Mouse (Mus musculus) layer of hippocampus, adult 11-12 months (tissue): ENCODE results near the gene Pdgfra.

ENCODE experiments used
- DNase-seq: peaks from one replicate; pipeline ENCODE4 v3.0.0; 2022; ENCODE audit warnings: low spot score

Pdgfra gene

DNA sequence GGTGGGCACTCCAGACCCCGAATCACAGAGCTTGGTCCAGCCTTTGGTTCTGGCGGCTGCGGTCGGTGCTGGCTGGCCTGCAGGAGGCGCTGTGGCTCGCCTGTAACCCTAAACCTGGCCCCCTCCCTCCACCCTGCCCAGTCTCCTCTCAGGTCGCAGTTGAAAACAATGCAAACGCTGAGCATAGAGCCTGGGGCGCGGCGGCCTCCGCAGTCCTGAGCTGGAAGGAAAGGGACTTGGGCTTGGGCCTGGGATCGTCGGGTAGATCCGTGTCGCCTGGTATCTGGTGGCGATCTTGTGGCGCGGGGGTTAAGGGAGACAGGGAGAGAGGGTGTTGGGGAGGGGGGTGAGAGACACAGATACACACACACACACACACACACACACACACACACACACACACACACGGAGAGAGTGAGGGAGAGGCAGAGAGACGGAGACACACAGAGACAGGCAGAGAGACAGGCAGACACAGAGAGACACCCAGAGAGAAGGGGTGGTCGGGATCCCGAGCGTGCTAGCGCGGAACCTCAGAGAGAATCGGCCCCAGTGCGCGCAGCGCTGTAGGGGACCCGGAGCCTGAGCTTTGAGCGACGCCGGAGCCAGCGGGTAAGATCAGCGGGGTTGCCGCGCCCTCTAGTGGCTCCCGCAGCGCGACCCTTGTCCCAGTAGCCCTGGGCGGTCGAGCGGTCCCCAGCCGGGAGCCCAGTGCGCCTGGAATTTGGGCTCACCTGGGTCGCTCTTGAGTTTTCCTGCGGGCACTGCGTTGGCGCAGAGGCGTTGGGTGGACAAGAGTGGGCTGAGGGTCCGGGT is 3.9 kb downstream of the Pdgfra start:
- peak; percentile 80 for DNase-seq

DNA sequence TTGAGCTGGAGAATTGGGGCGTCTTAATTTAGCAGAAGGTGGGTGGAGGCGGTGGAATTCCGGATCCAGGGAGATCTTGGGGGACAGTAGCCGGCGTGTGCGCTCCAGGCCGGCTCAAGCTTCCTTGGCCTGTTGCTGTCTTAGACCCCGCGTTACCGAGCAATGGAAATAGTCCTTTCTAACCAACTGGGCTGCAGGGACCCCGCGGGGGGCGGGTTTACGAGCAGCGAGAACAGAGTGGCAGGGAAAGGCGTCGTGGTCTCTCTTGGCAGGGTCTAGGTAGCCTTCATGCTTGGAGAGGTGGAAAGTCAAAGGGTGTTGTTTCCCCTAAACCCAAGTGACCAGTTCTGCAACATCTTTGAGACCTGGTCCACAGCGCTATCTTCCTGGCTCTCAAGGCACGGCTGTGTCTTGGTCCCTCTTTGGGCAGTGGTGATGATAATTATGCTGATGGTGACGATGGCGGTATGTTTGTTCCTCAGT is 4.5 kb downstream of the Pdgfra start:
- no peak for DNase-seq

DNA sequence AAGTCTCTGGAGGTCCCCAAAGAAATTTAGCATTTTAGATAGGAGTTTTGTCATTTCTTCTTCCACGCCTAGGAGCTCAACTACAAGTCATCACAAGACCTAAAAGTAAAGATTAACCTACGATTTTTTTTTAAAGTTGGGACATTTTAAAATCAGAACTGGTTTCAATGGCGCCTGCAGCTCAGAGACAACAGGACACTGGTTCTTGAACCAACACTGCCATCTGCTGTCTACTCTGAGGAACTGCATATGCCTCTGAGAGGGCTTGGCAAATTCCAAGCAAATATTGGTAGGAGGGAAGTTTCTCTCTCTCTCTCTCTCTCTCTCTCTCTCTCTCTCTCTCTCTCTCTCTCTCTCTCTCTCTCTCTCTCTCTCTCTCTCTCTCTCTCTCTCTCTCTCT is 4.9 kb downstream of the Pdgfra start:
- DNase-seq: peak; percentile 61

DNA sequence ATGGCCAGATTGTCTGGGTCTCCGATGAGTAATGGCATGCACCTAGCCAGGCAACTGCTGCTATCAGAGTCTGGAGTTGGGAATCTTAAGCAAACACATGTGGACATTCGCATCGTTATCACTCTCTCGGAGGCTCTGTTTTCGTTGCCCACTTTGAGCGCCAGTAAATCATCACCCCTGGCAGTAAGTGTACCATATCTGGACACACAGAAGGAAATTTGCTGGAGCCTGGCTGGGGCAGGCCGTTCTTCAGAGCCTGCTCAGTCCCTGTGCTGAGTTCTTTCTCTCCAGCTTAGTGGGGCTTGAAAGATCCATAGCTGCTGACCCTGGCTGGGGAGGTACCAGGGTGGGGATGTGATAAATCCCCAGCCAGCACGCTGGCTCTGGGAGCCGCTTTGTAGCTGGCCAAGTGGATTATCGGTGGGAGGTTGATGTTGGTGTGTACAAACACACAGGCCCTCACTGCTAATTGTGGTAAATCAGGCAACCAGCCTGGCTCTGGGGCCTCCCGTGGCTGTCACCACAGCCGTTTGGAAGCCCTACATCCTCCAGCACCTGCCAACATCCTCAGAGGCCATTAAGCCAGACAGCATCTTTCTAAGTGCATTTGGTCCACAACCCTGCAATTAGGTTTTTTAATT is 8.6 kb downstream of the Pdgfra start:
- DNase-seq: no peak

DNA sequence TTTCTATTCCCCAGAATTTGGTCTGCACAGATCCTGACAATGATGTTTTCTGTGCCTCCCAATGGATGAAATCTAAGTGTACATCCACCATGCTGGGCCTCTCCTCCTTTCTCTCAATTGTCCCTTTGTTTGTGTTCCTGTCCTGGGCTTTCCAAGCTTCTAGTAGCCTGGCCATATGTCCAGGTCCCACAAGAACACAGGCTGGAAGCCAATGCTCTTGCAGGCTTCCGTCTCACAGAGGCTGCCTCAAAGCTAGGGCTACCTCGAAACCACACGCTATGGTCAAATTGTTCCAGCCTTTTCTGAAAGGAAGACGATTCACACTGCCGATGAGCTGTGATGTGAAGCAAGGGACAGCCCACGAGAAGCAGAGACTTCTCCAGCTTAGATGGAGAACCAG is 9.5 kb downstream of the Pdgfra start:
- no peak for DNase-seq

DNA sequence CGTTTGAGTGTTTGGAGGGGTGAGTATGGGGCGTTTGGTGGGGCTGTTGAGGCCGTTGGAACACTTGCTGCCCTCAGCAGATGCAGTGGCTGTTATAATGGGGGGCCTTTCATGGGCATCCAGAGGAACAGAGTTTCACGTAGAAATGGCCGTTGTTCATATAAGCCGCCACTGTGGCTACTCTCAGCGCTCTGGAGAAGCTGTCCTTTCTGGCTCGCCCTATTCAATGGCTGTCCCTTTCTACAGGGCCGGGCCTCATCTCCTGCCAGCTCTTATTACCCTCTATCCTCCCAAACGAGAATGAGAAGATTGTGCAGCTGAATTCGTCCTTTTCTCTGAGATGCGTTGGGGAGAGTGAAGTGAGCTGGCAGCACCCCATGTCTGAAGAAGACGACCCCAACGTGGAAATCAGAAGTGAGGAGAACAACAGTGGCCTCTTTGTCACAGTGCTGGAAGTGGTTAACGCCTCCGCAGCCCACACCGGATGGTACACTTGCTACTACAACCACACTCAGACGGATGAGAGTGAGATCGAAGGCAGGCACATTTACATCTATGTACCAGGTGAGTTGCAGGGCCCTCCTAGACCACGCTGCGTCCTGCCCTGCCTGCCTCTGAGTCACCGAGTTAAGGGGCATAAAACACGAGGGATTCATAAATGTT is 11.3 kb downstream of the Pdgfra start:
- no peak for DNase-seq

DNA sequence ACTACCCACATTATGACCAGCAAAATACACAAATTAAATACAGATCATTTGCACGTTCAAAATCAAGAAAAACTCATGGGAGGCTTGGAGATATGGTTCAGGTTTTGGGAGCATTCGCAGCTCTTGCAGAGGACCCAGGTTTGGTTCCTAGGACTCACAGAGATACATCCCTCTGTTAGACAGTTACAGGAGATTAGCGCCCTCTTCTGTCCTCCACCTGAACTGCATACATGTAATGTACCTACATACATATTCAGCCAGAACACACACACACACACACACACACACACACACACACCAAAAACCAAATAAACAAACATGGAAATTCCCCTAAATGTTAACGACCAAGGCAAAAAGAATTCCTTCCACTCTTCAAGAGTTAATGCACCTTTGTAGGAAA is 12.6 kb downstream of the Pdgfra start:
- no peak for DNase-seq

DNA sequence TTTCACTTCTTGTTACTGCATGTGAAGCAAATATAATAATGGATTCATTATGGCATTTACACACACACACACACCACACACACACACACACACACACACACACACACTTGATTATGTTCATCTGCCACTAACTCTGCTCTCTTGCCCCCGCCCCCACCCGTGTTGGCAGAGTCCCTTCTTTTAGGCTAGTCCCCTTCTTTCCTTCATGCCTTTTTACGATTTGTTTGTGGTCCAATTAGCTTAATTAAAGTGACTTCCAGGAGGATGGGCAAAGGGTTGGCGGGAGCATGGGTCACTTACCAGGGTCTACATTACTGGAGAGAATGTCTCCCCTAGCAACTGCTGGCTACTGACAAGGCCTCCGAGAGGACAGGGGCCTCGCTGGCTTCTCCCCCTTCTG is 17.7 kb downstream of the Pdgfra start:
- no peak for DNase-seq

DNA sequence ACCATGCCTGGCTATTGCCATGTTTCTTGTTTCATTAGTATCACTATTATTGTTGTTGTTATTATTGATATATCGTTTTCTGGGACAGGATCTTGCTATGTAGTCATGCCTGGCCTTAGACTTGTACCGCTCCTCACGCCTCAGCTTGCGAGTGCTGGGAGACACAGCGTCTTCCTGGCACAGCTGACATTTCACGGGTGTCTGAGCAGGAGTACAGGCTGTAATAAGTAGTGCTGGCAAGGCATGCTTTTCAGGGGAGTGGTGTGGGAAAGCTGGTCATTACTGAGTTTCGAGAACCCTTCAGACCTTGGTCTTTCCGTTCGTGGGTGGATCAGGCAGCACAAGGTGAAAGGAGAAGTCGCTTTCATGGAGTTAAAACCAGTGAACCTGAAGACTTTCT is 19.8 kb downstream of the Pdgfra start:
- no peak for DNase-seq

DNA sequence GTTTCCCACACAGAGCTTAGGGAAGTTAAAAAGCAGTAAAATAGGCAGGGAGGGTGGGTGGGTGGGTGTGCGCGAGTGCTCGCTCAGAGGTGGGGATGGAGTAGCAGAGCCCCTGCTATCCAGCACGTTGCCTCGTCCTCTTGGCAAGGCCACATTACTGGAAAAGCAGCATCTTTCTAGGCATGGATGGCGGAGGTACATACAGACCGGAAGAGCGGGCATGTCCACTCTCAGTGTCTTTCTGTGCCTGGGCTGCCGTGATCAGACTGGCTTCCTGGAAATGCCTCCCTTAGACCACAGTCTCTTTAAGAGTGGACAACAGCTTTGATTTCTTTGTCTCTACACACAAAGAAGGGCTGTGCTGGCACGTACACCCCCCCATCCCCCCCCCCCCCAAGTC is 27.2 kb downstream of the Pdgfra start:
- DNase-seq: no peak

DNA sequence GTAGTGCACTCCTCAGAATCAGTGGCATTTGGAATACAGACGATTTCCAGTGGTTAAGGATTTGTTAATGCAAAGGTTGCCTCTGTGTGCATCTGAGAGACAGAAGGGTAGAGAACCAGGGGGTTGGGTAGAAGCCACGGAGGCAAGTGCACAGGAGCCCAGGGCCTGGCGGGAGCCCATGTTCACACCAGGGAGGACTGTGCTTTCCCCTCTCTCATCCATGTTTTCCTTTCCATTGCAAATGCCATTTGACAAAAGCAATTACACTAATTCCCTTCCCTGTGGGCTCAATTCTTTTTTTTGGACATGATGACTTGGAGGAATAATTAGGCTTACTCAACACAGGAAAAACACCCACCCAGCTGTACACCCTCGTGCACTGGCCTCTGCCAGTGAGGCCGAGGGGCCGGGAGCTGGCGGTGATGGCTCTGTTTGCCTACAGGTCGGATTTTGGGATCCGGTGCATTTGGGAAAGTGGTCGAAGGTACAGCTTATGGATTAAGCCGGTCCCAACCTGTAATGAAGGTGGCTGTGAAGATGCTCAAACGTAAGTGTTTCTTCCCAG is 27.7 kb downstream of the Pdgfra start:
- DNase-seq: no peak

DNA sequence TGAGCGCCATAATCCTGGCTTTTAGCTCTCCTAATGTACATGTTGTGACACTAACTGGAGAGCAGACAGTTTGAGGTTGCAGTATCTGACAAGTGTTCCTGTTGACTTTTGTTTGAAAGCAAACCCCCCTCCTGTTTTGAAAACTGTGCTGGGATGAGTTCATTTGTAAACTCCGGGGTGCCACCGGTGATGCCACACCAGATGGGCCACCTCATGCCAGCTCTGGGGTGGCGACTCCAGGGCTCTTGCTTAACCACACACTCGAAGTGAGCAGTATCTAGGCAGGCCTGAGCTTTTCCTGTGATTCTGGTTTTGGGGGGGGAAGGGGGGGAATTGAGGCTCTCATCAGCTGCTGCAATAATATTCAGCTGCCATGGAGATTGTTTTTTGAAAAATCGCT is 31.6 kb downstream of the Pdgfra start:
- DNase-seq: no peak

DNA sequence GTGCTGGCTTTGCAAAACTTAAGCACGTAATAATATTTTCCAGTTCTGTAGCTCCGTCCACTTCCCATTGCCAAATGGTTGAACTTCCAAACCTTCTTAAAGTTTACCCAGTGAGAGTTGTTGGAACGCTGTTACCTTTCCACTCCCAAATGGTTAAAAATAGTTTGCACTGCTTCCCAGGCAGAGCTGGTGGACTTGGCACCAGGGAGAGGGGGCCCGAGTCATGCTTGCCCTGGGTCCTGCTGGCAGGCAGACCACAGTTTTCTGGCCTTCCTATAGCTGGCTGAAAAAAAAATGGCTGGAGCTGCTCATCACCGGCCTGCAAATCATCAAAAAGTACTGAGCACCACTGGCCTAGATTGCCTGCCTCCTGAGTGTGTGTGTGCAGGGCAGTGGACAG is 32.0 kb downstream of the Pdgfra start:
- no peak for DNase-seq

DNA sequence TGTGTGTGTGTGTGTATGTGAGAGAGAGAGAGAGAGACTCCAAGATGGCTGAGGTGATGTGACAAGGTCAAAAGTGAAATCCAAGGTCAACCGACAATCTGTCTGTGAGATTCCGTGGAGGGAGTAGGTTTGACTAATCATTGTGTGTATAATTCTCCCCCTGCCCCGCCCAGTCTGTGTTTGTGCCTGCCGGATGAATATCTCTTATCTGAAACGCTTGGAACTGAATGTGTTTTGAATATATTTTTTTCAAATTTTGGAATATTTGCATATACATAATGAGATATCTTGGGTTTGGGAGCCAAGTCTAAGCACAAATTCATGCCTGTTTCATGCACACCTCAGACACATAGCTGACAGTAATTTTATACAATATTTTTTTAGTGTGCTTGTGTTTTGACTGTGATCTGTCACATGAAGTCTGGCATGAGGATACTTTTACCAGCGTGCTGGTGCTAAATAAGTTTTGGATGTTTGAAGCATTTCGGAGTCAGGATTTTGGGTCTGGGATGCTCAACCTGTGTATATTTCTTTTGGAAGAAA is 32.7 kb downstream of the Pdgfra start:
- no peak for DNase-seq

DNA sequence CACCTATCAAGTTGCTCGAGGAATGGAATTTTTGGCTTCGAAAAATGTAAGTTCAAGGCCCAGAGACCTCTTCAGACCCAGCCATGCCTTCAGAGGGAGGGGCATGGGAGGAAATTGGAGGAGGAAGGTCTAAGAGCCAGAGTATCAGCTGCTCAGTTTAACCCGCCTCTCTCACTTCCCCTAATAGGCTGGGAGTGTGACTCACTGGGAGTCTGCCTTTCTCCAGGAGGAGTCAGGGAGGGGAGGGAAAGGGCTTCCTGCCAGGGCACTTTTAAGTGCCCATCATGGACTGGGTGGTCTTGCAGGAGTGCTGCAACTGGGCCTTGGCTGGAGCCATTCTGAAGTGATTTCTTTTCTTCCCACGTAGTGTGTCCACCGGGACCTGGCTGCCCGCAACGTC is 33.5 kb downstream of the Pdgfra start:
- DNase-seq: no peak

DNA sequence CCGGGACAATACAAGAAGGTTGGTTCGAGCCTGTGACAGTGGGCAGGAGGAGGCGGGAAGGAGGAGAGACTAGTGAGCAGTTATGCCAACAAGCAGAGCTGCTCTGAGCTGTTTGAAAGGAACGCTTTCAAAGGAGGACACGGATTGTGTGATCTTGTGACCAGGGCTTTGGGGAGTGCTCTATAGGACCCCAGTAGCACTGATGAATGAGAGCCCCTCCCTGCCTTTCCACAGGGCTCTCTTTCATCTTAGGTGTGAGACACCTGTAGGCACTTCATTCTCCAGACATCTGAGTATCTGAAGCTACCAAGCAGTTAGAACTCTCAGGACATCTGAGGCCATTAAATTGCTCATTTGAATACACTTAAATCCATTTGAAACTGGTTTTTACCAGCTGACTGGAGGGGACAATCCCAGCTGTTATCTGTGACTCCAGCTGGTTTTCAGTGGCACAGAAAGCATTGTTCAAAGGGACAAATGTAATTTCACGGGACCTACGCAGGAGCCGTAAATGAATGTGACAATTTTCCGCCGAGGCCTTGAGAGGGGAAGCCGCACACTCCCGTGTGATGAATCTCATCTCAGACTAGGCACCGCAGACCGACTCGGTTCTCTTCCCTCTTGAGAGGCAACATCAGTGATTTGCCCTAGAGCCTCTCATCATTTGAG is 37.4 kb downstream of the Pdgfra start:
- no peak for DNase-seq

DNA sequence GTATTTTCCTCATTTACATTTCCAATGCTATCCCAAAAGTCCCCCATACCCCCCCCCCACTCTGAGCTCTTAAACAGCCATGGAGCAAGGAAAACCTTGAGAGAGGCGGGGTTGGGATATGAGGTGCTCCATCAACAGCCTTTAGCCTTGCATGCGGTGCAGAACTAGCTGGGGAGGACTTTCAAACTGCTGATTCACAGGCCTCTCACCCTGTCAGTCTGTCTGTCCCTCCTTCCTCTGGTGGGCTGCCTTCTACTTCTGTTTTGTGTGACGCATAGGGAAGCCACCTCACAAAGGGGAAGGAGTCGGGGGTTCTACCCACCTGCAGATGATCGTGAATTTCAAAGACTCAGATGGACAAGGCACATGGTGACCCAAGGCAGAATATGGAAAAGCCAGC is 41.0 kb downstream of the Pdgfra start:
- no peak for DNase-seq

DNA sequence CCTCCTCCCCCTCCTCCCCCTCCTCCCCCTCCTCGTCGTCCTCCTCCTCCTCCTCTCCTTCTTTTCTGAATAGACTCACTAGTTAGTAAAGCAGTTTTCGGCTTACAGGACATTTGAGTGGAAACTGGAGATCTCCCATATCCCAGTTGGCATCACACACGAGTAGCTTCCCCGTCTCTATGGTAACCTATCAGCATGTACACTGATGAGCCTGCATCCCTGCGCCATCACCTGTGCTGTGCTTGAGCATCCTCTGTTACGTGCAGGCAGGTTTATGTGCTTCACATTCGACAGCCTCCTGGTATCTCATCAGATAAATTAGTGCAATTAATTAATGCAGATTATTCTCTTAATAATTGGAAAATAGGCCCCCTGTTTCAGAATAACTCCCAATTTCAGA is 46.3 kb downstream of the Pdgfra start:
- DNase-seq: no peak

DNA sequence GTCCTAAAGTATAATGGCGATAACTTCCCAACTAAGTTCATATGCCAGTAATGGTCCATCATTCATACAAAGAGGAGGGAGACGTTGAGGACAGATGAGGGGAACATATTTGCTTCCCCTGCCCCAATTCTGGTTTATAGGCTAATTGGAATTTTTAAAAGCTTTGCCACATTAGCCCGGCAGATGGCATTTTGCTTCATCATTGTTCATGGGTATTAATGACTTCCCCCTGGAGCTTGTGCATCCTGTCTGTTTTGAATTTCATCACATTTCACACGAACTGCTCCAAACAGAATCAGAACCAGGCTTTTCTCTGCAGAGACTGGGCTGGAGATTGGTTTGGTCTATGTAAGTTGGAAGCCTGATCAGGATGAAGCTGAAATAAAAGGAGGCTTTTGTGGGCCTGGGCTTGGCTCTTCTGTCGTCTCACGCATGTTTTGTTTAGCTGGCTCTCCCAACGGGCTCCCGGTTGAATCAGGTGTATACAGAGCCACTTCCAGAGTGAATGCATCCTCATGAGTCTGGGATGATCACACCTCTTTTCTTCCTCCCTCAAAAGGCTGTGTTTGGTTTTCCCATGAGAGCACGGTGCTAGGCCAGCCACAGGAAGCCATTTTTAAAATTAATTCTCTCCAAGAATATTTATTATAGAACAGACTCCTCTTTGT is 47.7 kb downstream of the Pdgfra start:
- peak; percentile 29 for DNase-seq

DNA sequence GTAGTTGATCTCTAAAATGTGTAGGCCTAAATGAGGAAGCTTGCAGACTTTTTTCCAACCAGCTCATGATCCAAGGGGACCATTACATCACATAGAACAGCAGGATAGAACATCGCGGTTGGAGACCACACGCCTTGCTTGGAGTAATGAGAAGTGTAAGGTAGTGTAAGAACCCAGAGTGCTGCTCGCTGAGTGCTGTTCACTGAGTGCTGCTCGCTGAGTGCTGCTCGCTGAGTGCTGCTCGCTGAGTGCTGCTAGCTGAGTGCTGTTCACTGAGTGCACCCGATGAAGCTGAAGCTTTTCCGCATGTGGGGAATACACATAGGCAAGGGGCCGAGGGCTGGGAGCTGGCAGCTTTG is 48.3 kb downstream of the Pdgfra start:
- no peak for DNase-seq

DNA sequence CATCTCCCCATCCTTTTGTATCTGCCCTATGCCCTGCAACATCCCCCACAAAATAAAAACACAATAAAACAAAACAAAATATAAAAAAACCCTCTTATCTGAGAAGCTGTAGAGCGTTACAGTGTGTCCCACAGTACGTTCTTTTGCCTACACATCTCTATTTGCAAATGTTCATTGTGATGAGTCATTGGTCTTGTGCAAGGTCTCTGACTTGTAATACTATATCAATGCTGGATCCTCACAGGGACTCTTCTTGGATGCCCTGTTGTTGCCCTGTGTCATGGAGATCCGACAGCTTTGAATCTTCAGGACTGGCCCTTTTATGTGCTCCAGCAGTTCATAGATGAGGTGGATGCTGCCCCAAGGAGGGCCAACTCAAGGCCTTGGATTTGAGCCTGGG is 55.8 kb downstream of the Pdgfra start:
- no peak for DNase-seq

DNA sequence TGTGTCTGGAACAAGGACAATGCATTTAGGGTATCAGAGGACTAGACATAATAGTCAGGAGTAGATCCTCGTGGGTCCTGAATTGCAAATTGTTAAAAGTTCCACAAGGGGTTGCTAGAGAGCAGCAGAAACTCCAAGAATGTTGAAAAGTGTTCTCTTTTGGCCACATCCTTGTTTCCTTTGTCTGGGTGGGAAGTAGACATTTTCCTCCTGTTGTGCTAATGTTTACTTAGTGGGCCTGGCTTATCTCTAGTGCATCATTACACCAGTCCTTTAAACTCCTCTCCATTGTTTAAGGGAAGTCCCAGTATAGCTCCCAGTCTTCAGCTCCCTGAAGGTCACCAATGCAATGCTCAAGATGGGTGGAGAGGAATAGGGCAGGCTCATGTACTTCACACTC is 57.9 kb downstream of the Pdgfra start:
- no peak for DNase-seq
